Mouse (Mus musculus): Measurements from ENCODE around the gene Sec16b. TPM values are rescaled to one million over a fixed set of nuclear protein-coding genes. Genes with fewer than 3 reads are reported as not detected.

Sec16b gene
- total RNA-seq, 1 experiment from 2014 or later = not detected

Other genes starting within 250 kb of the Sec16b start
- 0.53 to 2.0 TPM (median 1.0 TPM) in 3 replicates for gene Rasal2, start 94.1 kb upstream of the Sec16b start, total RNA-seq (2017)
- 1.4 to 6.2 TPM (median 2.8 TPM) in 3 replicates for gene Cryzl2, start 48.2 kb upstream of the Sec16b start, total RNA-seq (2017)

Measured in monocyte, adult 5-6 weeks (primary cell).